Mouse (Mus musculus): ENCODE measurements around the gene Ndufs3. TPM values are rescaled to one million over a fixed set of nuclear protein-coding genes. Genes with fewer than 3 reads are reported as not detected.
A peak's percentile ranks its signal among the peaks of the same experiment; 100 is the strongest.

Ndufs3 gene
- total RNA-seq, 2 experiments from 2014 or later: 455 to 488 TPM

GRCm38 (mm10) chr2:90848331-90848730 is 56.3 kb downstream of the Ndufs3 start:
- no peak for DNase-seq

GRCm38 (mm10) chr2:90847681-90848050 is 57.0 kb downstream of the Ndufs3 start:
- no peak for DNase-seq

GRCm38 (mm10) chr2:90846955-90847680 is 57.5 kb downstream of the Ndufs3 start, which contains the start of gene Mtch2:
TSS of gene Mtch2 (plus strand) at chr2:90847155.
- peak; percentile 99 for DNase-seq

- no peak for DNase-seq
Measured at GRCm38 (mm10) chr2:90846597-90846954, 58.1 kb downstream of the Ndufs3 start.

GRCm38 (mm10) chr2:90846171-90846570 is 58.5 kb downstream of the Ndufs3 start:
- DNase-seq: no peak

GRCm38 (mm10) chr2:90845234-90845633 is 59.4 kb downstream of the Ndufs3 start:
- DNase-seq: no peak

Other genes with a start within 250 kb of the Ndufs3 start
- gene Nup160, start 227.6 kb downstream of the Ndufs3 start, total RNA-seq (2021): 1 to 10 TPM; 6.0 to 9.3 TPM
- gene Fnbp4, start 159.5 kb downstream of the Ndufs3 start, total RNA-seq (2021): 10 to 100 TPM; 16.3 to 16.8 TPM
- under 1 TPM; 0.35 to 0.38 TPM for gene Agbl2, start 122.1 kb downstream of the Ndufs3 start, total RNA-seq (2021)
- gene Mtch2, start 57.7 kb downstream of the Ndufs3 start, total RNA-seq (2021): 100 to 1,000 TPM; 164 to 165 TPM
- gene C1qtnf4, start 19.0 kb downstream of the Ndufs3 start, total RNA-seq (2021): 1 to 10 TPM; 3.2 to 4.3 TPM
- 10 to 100 TPM; 12.1 to 15.4 TPM for gene Kbtbd4, start 87 bp downstream of the Ndufs3 start, total RNA-seq (2021)
- 10 to 100 TPM; 39.5 to 54.5 TPM for gene Celf1, start 35.6 kb upstream of the Ndufs3 start, total RNA-seq (2021)
- 10 to 100 TPM; 23.1 to 26.0 TPM for gene Rapsn, start 130.8 kb upstream of the Ndufs3 start, total RNA-seq (2021)
- gene Psmc3, start 149.2 kb upstream of the Ndufs3 start, total RNA-seq (2021): 100 to 1,000 TPM; 223 to 225 TPM
- gene Slc39a13, start 165.6 kb upstream of the Ndufs3 start, total RNA-seq (2021): 10 to 100 TPM; 21.8 to 22.5 TPM
- 1 to 10 TPM in 1 of 2 experiments, under 1 TPM in 1; 0.95 to 1.6 TPM for gene Spi1, start 177.6 kb upstream of the Ndufs3 start, total RNA-seq (2021)
- gene Mybpc3, start 213.3 kb upstream of the Ndufs3 start, total RNA-seq (2021): not detected